In genomic region chr10:17983313-17983712, GRCm38 (mm10) we compare ENCODE assay signal across 11 mouse cellular contexts. TPM values are rescaled to one million over a fixed set of nuclear protein-coding genes. Genes with fewer than 3 reads are reported as not detected.
A peak's percentile ranks its signal among the peaks of the same experiment; 100 is the strongest.
DNase-seq lines count a peak whose midpoint lies in the region; ATAC-seq and TF ChIP-seq lines count a peak whose summit lies in the region.
"Had no signal": no experiment of that assay in that cellular context is flagged by ENCODE, and none has a peak within 500 bp of the region (broad histone marks: within the 10 kb centered on the region; RNA-seq: fewer than 3 reads in every experiment).

No protein-coding gene starts in this region.

- WGBS in hindbrain, embryonic 14.5 days: 73% methylated on average over 2 of the region's 2 CpGs
- 92% methylated on average over 2 of the region's 2 CpGs for WGBS in hindbrain, embryonic 11.5 days
- 81% methylated on average over 2 of the region's 2 CpGs for WGBS in stomach, postnatal 0 days

- no peaks in the 10 kb centered on the region for H3K4me1 ChIP-seq in hindbrain, embryonic 14.5 days (replicated peaks; ENCODE audit: control insufficient read depth, insufficient read depth, low read length)
- H3K4me1 ChIP-seq in hindbrain, embryonic 11.5 days (replicated peaks; ENCODE audit: control insufficient read depth, insufficient read depth, low read length): no peaks in the 10 kb centered on the region
- no peaks in the 10 kb centered on the region for H3K4me1 ChIP-seq in stomach, postnatal 0 days (replicated peaks; ENCODE audit: control insufficient read depth, insufficient read depth)
- H3K4me1 ChIP-seq: heart, embryonic 13.5 days had no signal

- no peak for TF ChIP-seq EP300 in stomach, postnatal 0 days (optimal IDR thresholded peaks at IDR 0.05)

- no peak overlapping the region for H3K9ac ChIP-seq in hindbrain, embryonic 14.5 days
- H3K9ac ChIP-seq in hindbrain, embryonic 11.5 days (ENCODE audit: low read depth, low read length): no peak overlapping the region
- H3K9ac ChIP-seq in stomach, postnatal 0 days (ENCODE audit: low read length): no peak overlapping the region
- H3K9ac ChIP-seq: heart, embryonic 13.5 days had no signal

- no peaks in the 10 kb centered on the region for H3K27me3 ChIP-seq in hindbrain, embryonic 14.5 days (ENCODE audit: control insufficient read depth, insufficient read depth, low read length)
- no peaks in the 10 kb centered on the region for H3K27me3 ChIP-seq in hindbrain, embryonic 11.5 days (ENCODE audit: control insufficient read depth, insufficient read depth, low read length)
- H3K27me3 ChIP-seq in stomach, postnatal 0 days (ENCODE audit: control insufficient read depth, insufficient read depth, low read length): no peaks in the 10 kb centered on the region
- H3K27me3 ChIP-seq: heart, embryonic 13.5 days had no signal

- peak; percentile 43; the same call in 1 of the 2 replicates for ATAC-seq in hindbrain, embryonic 14.5 days (ENCODE audit: low FRiP score)
- no peak for ATAC-seq in hindbrain, embryonic 11.5 days (ENCODE audit: low FRiP score)
- no peak for ATAC-seq in stomach, postnatal 0 days (ENCODE audit: low FRiP score, low TSS enrichment)

- no peak overlapping the region for H3K4me2 ChIP-seq in hindbrain, embryonic 14.5 days (replicated peaks)
- H3K4me2 ChIP-seq in hindbrain, embryonic 11.5 days (replicated peaks; ENCODE audit: low read depth, low read length): no peak overlapping the region
- no peak overlapping the region for H3K4me2 ChIP-seq in stomach, postnatal 0 days (replicated peaks; ENCODE audit: low read depth)
- H3K4me2 ChIP-seq: heart, embryonic 13.5 days had no signal

- peak; percentile 39 for DNase-seq in hindbrain, embryonic 14.5 days (ENCODE audit: low spot score)
- no peak for DNase-seq in hindbrain, embryonic 11.5 days (ENCODE audit: low spot score)
- peak; percentile 32 for DNase-seq in NIH3T3 (ENCODE audit: low read depth)
- peak; percentile 63 to 73 for DNase-seq in cerebellum, adult 18-20 months
- DNase-seq in gastrocnemius, postnatal 4 days (ENCODE audit: low spot score in 2 of 2): peak; percentile 20 to 59
- DNase-seq in stomach, postnatal 0 days (ENCODE audit: low spot score): no peak
- no peak for DNase-seq in c-Kit-positive CD71-positive TER-119-positive erythroid progenitor cells, embryonic 14.5 days (ENCODE audit: low spot score)
- no peak for DNase-seq in neural tube, embryonic 10.5 days (ENCODE audit: extremely low spot score, low spot score)
- DNase-seq: retina, postnatal 1 day had no signal

- H3K36me3 ChIP-seq in hindbrain, embryonic 14.5 days (replicated peaks; ENCODE audit: control insufficient read depth, insufficient read depth): no peaks in the 10 kb centered on the region
- no peaks in the 10 kb centered on the region for H3K36me3 ChIP-seq in hindbrain, embryonic 11.5 days (ENCODE audit: control insufficient read depth, insufficient read depth, low read length)
- H3K36me3 ChIP-seq in stomach, postnatal 0 days (ENCODE audit: control insufficient read depth, insufficient read depth, low read length): no peaks in the 10 kb centered on the region
- H3K36me3 ChIP-seq: heart, embryonic 13.5 days had no signal

- no peak overlapping the region for H3K27ac ChIP-seq in hindbrain, embryonic 14.5 days
- no peak overlapping the region for H3K27ac ChIP-seq in hindbrain, embryonic 11.5 days (ENCODE audit: low read depth, low read length)
- H3K27ac ChIP-seq in stomach, postnatal 0 days (replicated peaks): no peak overlapping the region
- H3K27ac ChIP-seq: heart, embryonic 13.5 days; macrophage had no signal

- no peak overlapping the region for H3K4me3 ChIP-seq in hindbrain, embryonic 14.5 days (replicated peaks; ENCODE audit: low read length)
- no peak overlapping the region for H3K4me3 ChIP-seq in hindbrain, embryonic 11.5 days (ENCODE audit: low read depth, low read length)
- H3K4me3 ChIP-seq in stomach, postnatal 0 days (ENCODE audit: low read depth, low read length): no peak overlapping the region
- H3K4me3 ChIP-seq: heart, embryonic 13.5 days had no signal

- H3K9me3 ChIP-seq in hindbrain, embryonic 14.5 days (ENCODE audit: control insufficient read depth, low read length): no peaks in the 10 kb centered on the region
- H3K9me3 ChIP-seq in hindbrain, embryonic 11.5 days (ENCODE audit: control insufficient read depth, low read length): no peaks in the 10 kb centered on the region
- H3K9me3 ChIP-seq in stomach, postnatal 0 days (ENCODE audit: control insufficient read depth, low read length): no peaks in the 10 kb centered on the region
- H3K9me3 ChIP-seq: heart, embryonic 13.5 days had no signal

- TF ChIP-seq CTCF in stomach, postnatal 0 days (IDR thresholded peaks at IDR 0.05; ENCODE audit: low read depth): no peak

RNA-seq across cellular contexts. Expression of gene Heca, which starts 35.4 kb away (rescaled TPM):
- polyA plus RNA-seq in hindbrain, embryonic 14.5 days (2014; fragmentation: Nextera tagmentation; extraction: Ambion mirVana): 6.7 and 8.1 TPM in 2 replicates
- 4.6 and 5.5 TPM in 2 replicates for polyA plus RNA-seq in hindbrain, embryonic 11.5 days (2014; fragmentation: Nextera tagmentation; extraction: Ambion mirVana)
- 10 to 100 TPM; 23.0 to 27.5 TPM for total RNA-seq in gastrocnemius, postnatal 4 days (2021)
- polyA plus RNA-seq in stomach, postnatal 0 days (2015; fragmentation: Nextera tagmentation; extraction: Ambion mirVana): 7.2 and 9.8 TPM in 2 replicates

RNA-seq across cellular contexts. Expression of gene Abracl, which starts 39.8 kb away (rescaled TPM):
- polyA plus RNA-seq in hindbrain, embryonic 14.5 days (2014; fragmentation: Nextera tagmentation; extraction: Ambion mirVana): 50.7 and 70.4 TPM in 2 replicates
- 220 and 223 TPM in 2 replicates for polyA plus RNA-seq in hindbrain, embryonic 11.5 days (2014; fragmentation: Nextera tagmentation; extraction: Ambion mirVana)
- 10 to 100 TPM; 41.6 to 47.7 TPM for total RNA-seq in gastrocnemius, postnatal 4 days (2021)
- 264 and 282 TPM in 2 replicates for polyA plus RNA-seq in stomach, postnatal 0 days (2015; fragmentation: Nextera tagmentation; extraction: Ambion mirVana)

Comparison
In these comparisons a context has a peak if more than half of its experiments do, and no peak if none do; other contexts are left out.
1. DNase-seq: peak in hindbrain, embryonic 14.5 days (single experiment), NIH3T3 (single experiment), cerebellum, adult 18-20 months (2 of 2) and gastrocnemius, postnatal 4 days (2 of 2); none in hindbrain, embryonic 11.5 days (single experiment), stomach, postnatal 0 days (single experiment), c-Kit-positive CD71-positive TER-119-positive erythroid progenitor cells, embryonic 14.5 days (single experiment) and neural tube, embryonic 10.5 days (single experiment).